Mouse (Mus musculus) lung, postnatal 0 days (tissue): ENCODE measurements around the gene Zdhhc21. TPM values are rescaled to one million over a fixed set of nuclear protein-coding genes. Genes with fewer than 3 reads are reported as not detected.

Source experiments
- ATAC-seq: fragments of 200-750 bp; cut with Nextera tagmentation; 2 replicates; pipeline ENCODE4 v1.8.0; 2017; ENCODE audit warnings: moderate library complexity
- DNase-seq: peaks from one replicate; pipeline ENCODE4 v3.0.0-alpha.2; 2016; ENCODE audit warnings: low spot score
- H3K27ac ChIP-seq: fragments of 300-500 bp; sonication (generic); 2 replicates; pipeline ENCODE4 v1.5.1; 2014; ENCODE audit warnings: antibody characterized with exemption, mild to moderate bottlenecking, low read length, mixed read lengths
- H3K27me3 ChIP-seq: fragments of 300-500 bp; sonication (generic); replicated peaks from 2 replicates; pipeline ENCODE4 v1.6.1; 2014; ENCODE audit warnings: low read length, mixed read lengths; ENCODE audit not compliant: insufficient read depth
- H3K36me3 ChIP-seq: fragments of 300-500 bp; sonication (generic); 2 replicates; pipeline ENCODE4 v1.6.1; 2014; ENCODE audit warnings: low read length, mixed read lengths; ENCODE audit not compliant: insufficient read depth
- H3K4me1 ChIP-seq: fragments of 300-500 bp; sonication (generic); 2 replicates; pipeline ENCODE4 v1.6.1; 2014; ENCODE audit warnings: antibody characterized with exemption, low read depth, low read length, mixed read lengths; ENCODE audit not compliant: insufficient read depth
- H3K4me2 ChIP-seq: fragments of 300-500 bp; sonication (generic); replicated peaks from 2 replicates; pipeline ENCODE4 v1.6.1; 2014; ENCODE audit warnings: low read depth, mild to moderate bottlenecking, low read length, moderate library complexity, mixed read lengths
- H3K4me3 ChIP-seq: fragments of 300-500 bp; sonication (generic); 2 replicates; pipeline ENCODE4 v1.5.1; 2014; ENCODE audit warnings: low read depth, low read length
- H3K9ac ChIP-seq: fragments of 300-500 bp; sonication (generic); replicated peaks from 2 replicates; pipeline ENCODE4 v1.6.1; 2014; ENCODE audit warnings: low read depth, mild to moderate bottlenecking
- H3K9me3 ChIP-seq: fragments of 300-500 bp; sonication (generic); 2 replicates; pipeline ENCODE4 v1.6.1; 2016; ENCODE audit warnings: low read length, mixed read lengths
- CTCF ChIP-seq: IDR thresholded peaks from 2 replicates; pipeline ENCODE4 v1.5.1; 2016; ENCODE audit warnings: antibody characterized with exemption, mild to moderate bottlenecking
- EP300 ChIP-seq: IDR thresholded peaks from 2 replicates; pipeline ENCODE4 v1.6.1; 2016; ENCODE audit warnings: antibody characterized with exemption, mild to moderate bottlenecking, control low read depth
- WGBS: fragments of 180-500 bp; shearing (Covaris S2); extraction: QIAGEN DNeasy Blood & Tissue Kit; methylation state at CpG from one replicate; pipeline ENCODE4 v1.1.7; 2014; 5-methylcytosine and 5-hydroxymethylcytosine counted together
- polyA plus RNA-seq: library from polyadenylated mRNA; unstranded; fragments of >200 nt; fragmentation: Nextera tagmentation; extraction: Ambion mirVana; gene quantifications from 2 replicates; pipeline ENCODE4 v1.2.1, GENCODE M21; 2015

Gene Zdhhc21
- polyA plus RNA-seq, 1 experiment from 2014 or later = 8.9 TPM

DNA sequence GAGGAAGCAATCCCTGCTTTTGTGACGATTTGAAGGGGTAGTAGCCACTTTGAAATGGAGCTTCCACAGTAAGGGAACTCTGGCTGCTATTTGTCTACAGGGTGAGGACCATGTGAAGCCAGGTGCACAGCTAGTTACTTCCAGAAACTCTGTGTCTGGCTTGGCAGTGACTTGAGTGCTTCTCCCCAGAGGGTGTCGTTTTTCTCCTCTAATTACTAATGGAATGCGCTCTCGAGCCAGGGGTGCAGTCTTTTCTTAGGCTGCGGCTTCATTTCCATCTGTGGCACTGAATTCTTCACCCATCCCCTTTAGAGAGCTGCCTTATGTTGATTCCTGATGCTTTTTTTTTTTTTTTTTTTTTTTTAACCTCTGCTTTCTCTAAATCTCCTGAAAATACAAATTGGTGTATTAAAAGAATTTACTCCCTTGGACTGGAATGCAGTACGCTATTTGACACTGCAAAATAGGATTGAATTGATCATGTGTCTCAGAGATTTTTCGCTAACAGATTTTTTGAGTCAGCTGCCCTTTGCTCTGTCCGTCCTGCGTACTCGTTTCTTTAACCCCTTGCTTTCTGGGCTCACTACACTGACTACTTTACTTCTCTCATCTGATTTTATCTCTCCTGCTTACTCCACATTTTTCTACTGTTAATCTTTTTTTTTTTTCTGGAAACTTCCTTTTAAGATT is 97.2 kb downstream of the Zdhhc21 start:
- Histone ChIP-seq H3K4me3 (no peak overlapping the region), H3K36me3 (no peaks in the 10 kb centered on the region), H3K4me2 (peak overlapping the region; percentile 28; the same call in 1 of the 2 replicates), H3K9ac (no peak overlapping the region), H3K4me1 (no peaks in the 10 kb centered on the region), H3K9me3 (no peaks in the 10 kb centered on the region), H3K27me3 (no peaks in the 10 kb centered on the region), H3K27ac (no peak overlapping the region)
- 13% methylated on average over 10 of the region's 10 CpGs for WGBS
- ATAC-seq (peak; percentile 52), DNase-seq (peak; percentile 54)
- TF ChIP-seq CTCF (no peak), EP300 (no peak)

- no peak overlapping the region for H3K27ac ChIP-seq
These were observed 103.5 kb downstream of the Zdhhc21 start for GRCm38 (mm10) chr4:82756295-82756626.

GRCm38 (mm10) chr4:82755616-82756294 is 104.0 kb downstream of the Zdhhc21 start:
- ATAC-seq (no peak), DNase-seq (no peak)
- no peaks in the 10 kb centered on the region for H3K4me1 ChIP-seq
- H3K36me3 ChIP-seq = no peaks in the 10 kb centered on the region
- H3K4me2 ChIP-seq = no peak overlapping the region
- TF ChIP-seq EP300 = no peak
- no peak for TF ChIP-seq CTCF
- no peaks in the 10 kb centered on the region for H3K27me3 ChIP-seq
- H3K4me3 ChIP-seq = no peak overlapping the region
- no peak overlapping the region for H3K9ac ChIP-seq
- no peaks in the 10 kb centered on the region for H3K9me3 ChIP-seq
- 62% methylated on average over 3 of the region's 3 CpGs for WGBS
- no peak overlapping the region for H3K27ac ChIP-seq

More at GRCm38 (mm10) chr4:82756295-82756626, 103.5 kb downstream of the Zdhhc21 start:
- DNase-seq (no peak), ATAC-seq (no peak)
- no peak overlapping the region for H3K9ac ChIP-seq
- no peak for TF ChIP-seq CTCF
- no peak for TF ChIP-seq EP300
- no peaks in the 10 kb centered on the region for H3K9me3 ChIP-seq
- no peaks in the 10 kb centered on the region for H3K36me3 ChIP-seq
- 16% methylated on average over 3 of the region's 3 CpGs for WGBS
- H3K4me2 ChIP-seq = no peak overlapping the region
- H3K4me1 ChIP-seq = no peaks in the 10 kb centered on the region
- no peaks in the 10 kb centered on the region for H3K27me3 ChIP-seq
- H3K4me3 ChIP-seq = no peak overlapping the region

Other genes with a start within 250 kb of the Zdhhc21 start
- gene Nfib, start 154.2 kb downstream of the Zdhhc21 start, polyA plus RNA-seq = 52.1 and 63.7 TPM in 2 replicates
- gene Cer1, start 25.2 kb upstream of the Zdhhc21 start, polyA plus RNA-seq = not detected in 2 replicates
- gene Frem1, start 192.4 kb upstream of the Zdhhc21 start, polyA plus RNA-seq = 14.3 and 16.2 TPM in 2 replicates